Mouse (Mus musculus) MEL (cell line): ENCODE measurements around the gene Taar7d. TPM values are rescaled to one million over a fixed set of nuclear protein-coding genes. Genes with fewer than 3 reads are reported as not detected.

Experiments
- DNase-seq: peaks from one replicate; pipeline ENCODE4 v3.0.0; 2011; ENCODE audit warnings: low read depth, low spot score
- H3K27ac ChIP-seq: 2 replicates; pipeline ENCODE4 v1.5.1; 2012; ENCODE audit warnings: low read depth, mild to moderate bottlenecking, control low read depth, low read length, moderate library complexity; ENCODE audit not compliant: control insufficient read depth
- H3K27me3 ChIP-seq, 2 experiments: fragments of 150-350 bp in 1 of 2; sonication (generic) in 1 of 2; 2 replicates each; pipeline ENCODE4 v1.6.1; 2012; ENCODE audit warnings: low read length in 2 of 2, mild to moderate bottlenecking in 2 of 2, improper control_type of control experiment in 1 of 2, moderate library complexity in 1 of 2; ENCODE audit not compliant: insufficient read depth in 2 of 2, control insufficient read depth in 1 of 2
- H3K36me3 ChIP-seq, 2 experiments: 2 replicates each; pipeline ENCODE4 v1.6.1; 2012 to 2014; ENCODE audit warnings: low read length in 2 of 2, improper control_type of control experiment in 1 of 2, inconsistent platforms in 1 of 2, mild to moderate bottlenecking in 1 of 2; ENCODE audit not compliant: insufficient read depth in 2 of 2, control insufficient read depth in 1 of 2
- H3K4me1 ChIP-seq, 2 experiments: fragments of 150-350 bp in 1 of 2; sonication (generic) in 1 of 2; 2 replicates each; pipeline ENCODE4 v1.6.1; 2012; ENCODE audit warnings: low read length in 2 of 2, improper control_type of control experiment in 1 of 2, mild to moderate bottlenecking in 1 of 2; ENCODE audit not compliant: insufficient read depth in 2 of 2, control insufficient read depth in 1 of 2
- H3K4me3 ChIP-seq, 2 experiments: fragments of 150-350 bp in 1 of 2; sonication (generic) in 1 of 2; 2 replicates each; pipeline ENCODE4 v1.5.1; 2012; ENCODE audit warnings: low read depth in 2 of 2, low read length in 2 of 2, mild to moderate bottlenecking in 2 of 2, moderate library complexity in 2 of 2, control low read depth in 1 of 2, improper control_type of control experiment in 1 of 2; ENCODE audit not compliant: control insufficient read depth in 1 of 2, insufficient read depth in 1 of 2
- H3K79me2 ChIP-seq: 2 replicates; pipeline ENCODE4 v1.6.1; 2012; ENCODE audit warnings: mild to moderate bottlenecking, low read length, moderate library complexity; ENCODE audit not compliant: control insufficient read depth, poor library complexity, insufficient read depth
- H3K9ac ChIP-seq: 2 replicates; pipeline ENCODE4 v1.6.1; 2012; ENCODE audit warnings: low read depth, mild to moderate bottlenecking, control low read depth, low read length, moderate library complexity; ENCODE audit not compliant: control insufficient read depth, poor library complexity, severe bottlenecking
- H3K9me3 ChIP-seq: fragments of 150-350 bp; sonication (generic); replicated peaks from 2 replicates; pipeline ENCODE4 v1.6.1; 2012; ENCODE audit warnings: mild to moderate bottlenecking, low read length, improper control_type of control experiment, moderate library complexity; ENCODE audit not compliant: insufficient read depth
- CHD1 ChIP-seq: IDR thresholded peaks from 2 replicates; pipeline ENCODE4 v1.6.1; 2012; ENCODE audit warnings: low read depth, mild to moderate bottlenecking, inconsistent platforms, low read length, improper control_type of control experiment
- CTCF ChIP-seq, 3 experiments: IDR thresholded peaks in 2 of 3; conservative IDR thresholded peaks in 1 of 3; 2 replicates each; pipeline ENCODE4 v1.5.1; 2011 to 2012; ENCODE audit warnings: low read length in 3 of 3, low read depth in 2 of 3, mild to moderate bottlenecking in 2 of 3, improper control_type of control experiment in 1 of 3, inconsistent platforms in 1 of 3, mixed read lengths in 1 of 3, moderate library complexity in 1 of 3; ENCODE audit not compliant: control insufficient read depth in 1 of 3, insufficient read depth in 1 of 3, poor library complexity in 1 of 3, severe bottlenecking in 1 of 3
- EP300 ChIP-seq, 2 experiments: IDR thresholded peaks; 2 replicates each; pipeline ENCODE4 v1.6.1; 2011; ENCODE audit warnings: improper control_type of control experiment in 2 of 2, low read length in 2 of 2, low read depth in 1 of 2, mild to moderate bottlenecking in 1 of 2
- ETS1 ChIP-seq: IDR thresholded peaks from 2 replicates; pipeline ENCODE4 v1.6.1; 2012; ENCODE audit warnings: low read depth, mild to moderate bottlenecking, inconsistent platforms, low read length, improper control_type of control experiment, moderate library complexity
- GABPA ChIP-seq: IDR thresholded peaks from 2 replicates; pipeline ENCODE4 v1.6.1; 2012; ENCODE audit warnings: low read depth, mild to moderate bottlenecking, inconsistent platforms, low read length, improper control_type of control experiment, moderate library complexity
- HCFC1 ChIP-seq: IDR thresholded peaks from 2 replicates; pipeline ENCODE4 v1.6.1; 2012; ENCODE audit warnings: low read depth, mild to moderate bottlenecking, inconsistent platforms, low read length, improper control_type of control experiment, moderate library complexity
- JUND ChIP-seq: IDR thresholded peaks from 2 replicates; pipeline ENCODE4 v1.6.1; 2011; ENCODE audit warnings: low read depth, mild to moderate bottlenecking, improper control_type of control experiment, low read length
- KAT2A ChIP-seq: conservative IDR thresholded peaks from 2 replicates; pipeline ENCODE4 v1.6.1; 2012; ENCODE audit warnings: low read depth, low read length, improper control_type of control experiment, inconsistent platforms
- MAFK ChIP-seq: IDR thresholded peaks from 2 replicates; pipeline ENCODE4 v1.6.1; 2011; ENCODE audit warnings: low read depth, mild to moderate bottlenecking, low read length, improper control_type of control experiment, borderline replicate concordance
- MAX ChIP-seq: IDR thresholded peaks from 2 replicates; pipeline ENCODE4 v1.6.1; 2011; ENCODE audit warnings: low read length, improper control_type of control experiment
- MEF2A ChIP-seq: IDR thresholded peaks from 2 replicates; pipeline ENCODE4 v1.6.1; 2014; ENCODE audit warnings: low read depth, mild to moderate bottlenecking, inconsistent platforms, low read length, improper control_type of control experiment; ENCODE audit not compliant: poor library complexity, insufficient replicate concordance, severe bottlenecking; ENCODE audit errors: extremely low read depth
- MXI1 ChIP-seq: IDR thresholded peaks from 2 replicates; pipeline ENCODE4 v1.6.1; 2011; ENCODE audit warnings: mild to moderate bottlenecking, low read depth, low read length, improper control_type of control experiment
- MYB ChIP-seq: IDR thresholded peaks from 2 replicates; pipeline ENCODE4 v1.6.1; 2011; ENCODE audit warnings: mild to moderate bottlenecking, low read depth, low read length, improper control_type of control experiment
- NELFE ChIP-seq: IDR thresholded peaks from 2 replicates; pipeline ENCODE4 v1.6.1; 2011; ENCODE audit warnings: low read depth, low read length, improper control_type of control experiment
- NRF1 ChIP-seq: IDR thresholded peaks from 2 replicates; pipeline ENCODE4 v1.6.1; 2014; ENCODE audit warnings: low read depth, mild to moderate bottlenecking, inconsistent platforms, low read length, improper control_type of control experiment, moderate library complexity; ENCODE audit not compliant: poor library complexity, insufficient read depth, severe bottlenecking
- SMC3 ChIP-seq: IDR thresholded peaks from 2 replicates; pipeline ENCODE4 v1.6.1; 2011; ENCODE audit warnings: low read depth, low read length, improper control_type of control experiment
- TCF12 ChIP-seq: IDR thresholded peaks from 2 replicates; pipeline ENCODE4 v1.6.1; 2014; ENCODE audit warnings: low read depth, mild to moderate bottlenecking, inconsistent platforms, low read length, improper control_type of control experiment, moderate library complexity
- USF1 ChIP-seq: IDR thresholded peaks from 2 replicates; pipeline ENCODE4 v1.6.1; 2014; ENCODE audit warnings: low read depth, mild to moderate bottlenecking, inconsistent platforms, low read length, improper control_type of control experiment, moderate library complexity
- USF2 ChIP-seq, 2 experiments: IDR thresholded peaks; 2 replicates each; pipeline ENCODE4 v1.6.1; 2011 to 2012; ENCODE audit warnings: improper control_type of control experiment in 2 of 2, low read length in 2 of 2, borderline replicate concordance in 1 of 2, inconsistent platforms in 1 of 2, low read depth in 1 of 2, mild to moderate bottlenecking in 1 of 2; ENCODE audit not compliant: insufficient read depth in 1 of 2
- ZKSCAN1 ChIP-seq: IDR thresholded peaks from 2 replicates; pipeline ENCODE4 v1.6.1; 2012; ENCODE audit warnings: low read depth, mild to moderate bottlenecking, inconsistent platforms, low read length, improper control_type of control experiment, moderate library complexity
- ZMIZ1 ChIP-seq: IDR thresholded peaks from 2 replicates; pipeline ENCODE4 v1.6.1; 2012; ENCODE audit warnings: low read depth, mild to moderate bottlenecking, inconsistent platforms, low read length, improper control_type of control experiment, moderate library complexity
- ZNF384 ChIP-seq: IDR thresholded peaks from 2 replicates; pipeline ENCODE4 v1.6.1; 2012; ENCODE audit warnings: low read depth, mild to moderate bottlenecking, inconsistent platforms, low read length, improper control_type of control experiment
- polyA plus RNA-seq, 2 experiments: library from polyadenylated mRNA; stranded (reverse) in 1 of 2; unstranded in 1 of 2; fragments of >175 nt in 1 of 2; fragments of >200 nt in 1 of 2; gene quantifications; 2 replicates each; pipeline versions ENCODE4 v1.2.1 to v1.2.4; 2012; ENCODE audit warnings: low replicate concordance in 2 of 2, low read depth in 1 of 2; ENCODE audit not compliant: insufficient read length in 2 of 2, insufficient read depth in 1 of 2, missing spikeins in 1 of 2
- total RNA-seq: library from RNA; depleted of rRNA; stranded (reverse); fragments of 300-350 nt; gene quantifications from 2 replicates; pipeline ENCODE4 v1.2.3, GENCODE M21; 2012; rRNA removed

Gene Taar7d
- total RNA-seq: not detected in 2 replicates
- polyA plus RNA-seq: not detected

- H3K9me3 ChIP-seq: no peaks in the 10 kb centered on the region
- no peak for DNase-seq
- H3K4me1 ChIP-seq: no peaks in the 10 kb centered on the region
- TF ChIP-seq ZMIZ1 (no peak), MAFK (no peak), JUND (no peak), NELFE (no peak), ZNF384 (no peak), MAX (no peak), CTCF (IDR thresholded peaks at IDR 0.05 in 2 of 3, conservative IDR thresholded peaks at IDR 0.05 in 1 of 3; ENCODE audit: control insufficient read depth in 1 of 3, insufficient read depth in 1 of 3, low read depth in 2 of 3, low read length in 3 of 3, poor library complexity in 1 of 3, severe bottlenecking in 1 of 3) (no peak), ZKSCAN1 (no peak), MXI1 (no peak), SMC3 (no peak), KAT2A (no peak), GABPA (no peak), MYB (no peak), USF2 (IDR thresholded peaks at IDR 0.05; ENCODE audit: borderline replicate concordance in 1 of 2, insufficient read depth in 1 of 2, low read depth in 1 of 2, low read length in 2 of 2) (no peak), EP300 (IDR thresholded peaks at IDR 0.05; ENCODE audit: low read depth in 1 of 2, low read length in 2 of 2) (no peak), HCFC1 (no peak)
- TF ChIP-seq, all 39 proteins: peak for 0
- H3K36me3 ChIP-seq: no peaks in the 10 kb centered on the region
- no peaks in the 10 kb centered on the region; a peak in 1 of 4 replicates for H3K27me3 ChIP-seq
- no peak within 1 kb of the TSS for H3K27ac ChIP-seq
- H3K79me2 ChIP-seq: no peaks in the 10 kb centered on the region
- H3K9ac ChIP-seq: no peak within 1 kb of the TSS
- H3K4me3 ChIP-seq: no peak within 1 kb of the TSS
Observed at GRCm38 (mm10) chr10:24026922-24027321, at the start of gene Taar7d. Taar7d (plus strand) TSS chr10:24027222.

- no peak for DNase-seq
- TF ChIP-seq JUND (no peak), USF2 (IDR thresholded peaks at IDR 0.05; ENCODE audit: borderline replicate concordance in 1 of 2, insufficient read depth in 1 of 2, low read depth in 1 of 2, low read length in 2 of 2) (no peak), TCF12 (no peak), ZKSCAN1 (no peak), CHD1 (no peak), ETS1 (no peak), ZMIZ1 (no peak), MAX (no peak), KAT2A (no peak), CTCF (IDR thresholded peaks at IDR 0.05 in 2 of 3, conservative IDR thresholded peaks at IDR 0.05 in 1 of 3; ENCODE audit: control insufficient read depth in 1 of 3, insufficient read depth in 1 of 3, low read depth in 2 of 3, low read length in 3 of 3, poor library complexity in 1 of 3, severe bottlenecking in 1 of 3) (no peak), NELFE (no peak), NRF1 (no peak), ZNF384 (no peak), USF1 (no peak), MEF2A (no peak)
- Histone ChIP-seq H3K9me3 (no peaks in the 10 kb centered on the region), H3K4me3 (no peak overlapping the region), H3K36me3 (no peaks in the 10 kb centered on the region), H3K27me3 (no peaks in the 10 kb centered on the region; a peak in 1 of 4 replicates), H3K27ac (no peak overlapping the region), H3K4me1 (no peaks in the 10 kb centered on the region), H3K9ac (no peak overlapping the region), H3K79me2 (no peaks in the 10 kb centered on the region)
Observed at GRCm38 (mm10) chr10:23977958-23978357, 49.1 kb upstream of the Taar7d start.
